Mouse (Mus musculus): ENCODE measurements around the gene Rab5if. TPM values are rescaled to one million over a fixed set of nuclear protein-coding genes. Genes with fewer than 3 reads are reported as not detected.

Gene Rab5if
- polyA plus RNA-seq, 1 experiment from 2014 or later, result 164 TPM

DNA sequence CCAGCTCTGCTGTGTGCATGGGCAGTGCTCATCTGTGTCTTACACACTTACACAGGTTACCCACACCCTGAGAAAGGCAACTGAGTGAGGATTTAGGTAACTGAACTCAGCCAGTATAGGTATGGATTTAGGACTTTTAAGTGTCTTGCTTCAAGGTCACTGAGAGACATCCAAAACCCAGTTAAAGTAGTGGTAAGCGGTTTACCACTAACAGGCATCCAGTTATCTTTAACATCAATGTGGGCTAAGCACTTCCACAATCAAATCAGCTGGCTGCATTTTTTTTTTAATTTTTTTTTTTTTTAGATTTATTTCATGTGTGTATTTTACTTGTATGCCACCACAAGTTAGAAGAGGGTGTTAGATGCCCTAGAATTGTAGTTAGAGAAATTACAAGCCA, 6.6 kb upstream of the Rab5if start:
- peaks cover 26% of the 10 kb centered on the region for H3K4me1 ChIP-seq (replicated peaks)
- ATAC-seq (replicated peaks; ENCODE audit: insufficient number of reproducible peaks, insufficient read depth, low FRiP score, low read depth), result no peak
- H3K4me3 ChIP-seq, result no peak overlapping the region
- H3K4me2 ChIP-seq, result no peak overlapping the region
- H3K9me3 ChIP-seq (replicated peaks), result no peaks in the 10 kb centered on the region
- no peaks in the 10 kb centered on the region for H3K27me3 ChIP-seq
- H3K27ac ChIP-seq, result peak overlapping the region; percentile 78; the same call in 1 of the 2 replicates
- WGBS, result 84% methylated on average over 1 of the region's 1 CpGs
- no peak overlapping the region for H3K9ac ChIP-seq
- H3K36me3 ChIP-seq, result peaks cover 21% of the 10 kb centered on the region

DNA sequence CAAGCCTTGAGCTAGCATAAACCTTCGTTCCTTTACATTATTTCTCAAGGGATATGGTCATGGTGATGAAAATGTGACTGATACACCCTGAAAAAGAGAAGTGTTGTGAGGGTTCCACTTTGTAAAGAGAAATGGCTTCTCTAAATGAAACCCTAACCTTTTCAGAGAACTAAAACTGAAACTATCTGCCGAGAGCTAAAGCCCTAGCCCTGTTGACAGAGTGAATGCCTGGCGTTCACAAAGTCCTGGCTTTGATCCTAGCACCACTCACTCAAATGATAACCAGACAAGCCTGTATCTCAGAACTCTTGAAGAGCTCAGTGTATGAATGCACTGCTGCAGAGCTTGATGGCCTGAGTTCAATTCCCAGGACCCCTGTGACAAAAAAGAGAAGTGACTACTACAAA, 5.5 kb upstream of the Rab5if start:
- Histone ChIP-seq H3K4me3 (peak overlapping the region; percentile 33), H3K9ac (peak overlapping the region; percentile 31), H3K27me3 (no peaks in the 10 kb centered on the region), H3K36me3 (peaks cover 10% of the 10 kb centered on the region), H3K4me2 (peak overlapping the region; percentile 54), H3K9me3 (replicated peaks) (no peaks in the 10 kb centered on the region), H3K4me1 (replicated peaks) (peaks cover 32% of the 10 kb centered on the region), H3K27ac (peak overlapping the region; percentile 78)
- ATAC-seq (replicated peaks; ENCODE audit: insufficient number of reproducible peaks, insufficient read depth, low FRiP score, low read depth), result peak; percentile 50
- WGBS, result 14% methylated on average over 3 of the region's 3 CpGs

DNA sequence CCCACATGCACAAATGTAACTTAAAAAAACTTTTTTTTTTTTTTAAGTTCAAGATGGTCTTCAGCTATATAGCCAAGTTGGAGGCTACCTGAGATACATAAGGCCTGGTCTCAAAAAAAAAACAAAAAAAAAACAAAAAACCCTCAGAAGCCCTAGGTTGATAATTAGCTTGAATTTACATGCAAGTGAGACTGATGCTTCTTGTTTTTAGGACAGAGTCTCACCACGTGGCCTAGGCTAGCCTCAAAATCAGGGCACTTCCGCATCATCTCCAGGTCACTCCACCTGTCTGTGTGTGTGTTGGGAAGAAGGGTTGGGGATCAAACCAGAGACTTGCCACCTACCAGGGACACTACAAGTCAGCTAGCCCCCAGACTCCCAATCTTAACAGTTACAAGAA, 5.1 kb upstream of the Rab5if start, which contains the start of gene 4930518I15Rik:
4930518I15Rik (minus strand) TSS at position 112 of the 400 bp plus-strand sequence.
- Histone ChIP-seq H3K27me3 (no peaks in the 10 kb centered on the region), H3K36me3 (peaks cover 10% of the 10 kb centered on the region), H3K27ac (peak within 1 kb of the TSS; percentile 78), H3K9ac (peak within 1 kb of the TSS; percentile 31), H3K4me1 (replicated peaks) (peaks cover 32% of the 10 kb centered on the region), H3K4me3 (peak within 1 kb of the TSS; percentile 33), H3K4me2 (peak within 1 kb of the TSS; percentile 54), H3K9me3 (replicated peaks) (no peaks in the 10 kb centered on the region)
- 87% methylated on average over 2 of the region's 2 CpGs for WGBS
- no peak for ATAC-seq (replicated peaks; ENCODE audit: insufficient number of reproducible peaks, insufficient read depth, low FRiP score, low read depth)

GRCm38 (mm10) chr2:156858671-156859070, 4.3 kb upstream of the Rab5if start:
- no peak overlapping the region for H3K4me2 ChIP-seq
- H3K36me3 ChIP-seq, result peaks cover 10% of the 10 kb centered on the region
- peaks cover 32% of the 10 kb centered on the region for H3K4me1 ChIP-seq (replicated peaks)
- no peak for ATAC-seq (replicated peaks; ENCODE audit: insufficient number of reproducible peaks, insufficient read depth, low FRiP score, low read depth)
- 73% methylated on average over 7 of the region's 7 CpGs for WGBS
- no peaks in the 10 kb centered on the region for H3K27me3 ChIP-seq
- no peak overlapping the region for H3K9ac ChIP-seq
- H3K9me3 ChIP-seq (replicated peaks), result no peaks in the 10 kb centered on the region
- no peak overlapping the region for H3K27ac ChIP-seq
- no peak overlapping the region for H3K4me3 ChIP-seq

- ATAC-seq (replicated peaks; ENCODE audit: insufficient number of reproducible peaks, insufficient read depth, low FRiP score, low read depth), result no peak
- Histone ChIP-seq H3K27ac (peak overlapping the region; percentile 90), H3K4me2 (peak overlapping the region; percentile 76), H3K4me1 (replicated peaks) (peaks cover 38% of the 10 kb centered on the region), H3K9ac (peak overlapping the region; percentile 62), H3K4me3 (peak overlapping the region; percentile 90), H3K27me3 (no peaks in the 10 kb centered on the region), H3K9me3 (replicated peaks) (no peaks in the 10 kb centered on the region), H3K36me3 (peaks cover 17% of the 10 kb centered on the region)
- under 1% methylated on average over 19 of the region's 19 CpGs for WGBS
These were observed 749 bp upstream of the Rab5if start for GRCm38 (mm10) chr2:156862041-156862717.

DNA sequence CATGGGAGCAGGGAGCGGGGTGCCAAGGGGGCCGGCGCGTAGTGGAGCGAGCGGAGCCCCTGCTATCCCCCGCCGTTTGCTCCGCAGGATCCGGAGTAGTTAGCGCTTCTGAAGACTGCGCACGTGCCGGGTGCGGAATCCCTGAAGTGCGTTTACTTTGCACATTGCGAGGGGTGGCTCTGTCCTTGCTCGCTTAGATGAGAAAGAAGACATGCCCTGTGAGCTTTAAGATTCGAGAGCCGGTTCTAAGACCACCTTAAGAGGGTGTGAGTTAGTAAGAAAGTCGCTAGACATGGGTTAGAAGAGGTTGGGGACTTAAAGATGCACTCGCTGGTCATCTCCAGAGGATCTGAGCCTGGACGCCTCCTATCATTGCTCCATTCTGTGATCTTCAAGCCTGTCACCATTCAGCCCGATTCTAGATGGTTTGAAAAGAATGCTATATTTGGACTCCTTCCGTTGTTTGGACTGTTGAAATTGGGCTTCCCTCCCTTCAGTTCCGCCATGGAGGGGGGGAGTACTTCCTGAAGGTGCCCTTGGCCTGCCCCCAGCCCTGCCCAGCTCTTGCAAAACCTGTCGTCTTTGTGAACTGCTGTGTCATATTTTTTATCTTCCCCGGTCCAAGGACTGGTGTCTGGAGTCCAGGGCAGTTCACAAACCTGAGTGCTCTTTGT, 696 bp downstream of the Rab5if start:
- H3K4me1 ChIP-seq (replicated peaks), result peaks cover 27% of the 10 kb centered on the region
- H3K36me3 ChIP-seq, result peaks cover 21% of the 10 kb centered on the region
- ATAC-seq (replicated peaks; ENCODE audit: insufficient number of reproducible peaks, insufficient read depth, low FRiP score, low read depth), result peak; percentile 27
- H3K4me3 ChIP-seq, result peak overlapping the region; percentile 90
- no peaks in the 10 kb centered on the region for H3K27me3 ChIP-seq
- peak overlapping the region; percentile 90 for H3K27ac ChIP-seq
- no peaks in the 10 kb centered on the region for H3K9me3 ChIP-seq (replicated peaks)
- H3K4me2 ChIP-seq, result peak overlapping the region; percentile 64
- 1% methylated on average over 28 of the region's 28 CpGs for WGBS
- H3K9ac ChIP-seq, result peak overlapping the region; percentile 97

GRCm38 (mm10) chr2:156864481-156864880, 1.6 kb downstream of the Rab5if start:
- Histone ChIP-seq H3K27ac (peak overlapping the region; percentile 90; the same call in 1 of the 2 replicates), H3K9me3 (replicated peaks) (no peaks in the 10 kb centered on the region), H3K9ac (peak overlapping the region; percentile 97), H3K4me2 (peak overlapping the region; percentile 64), H3K36me3 (peaks cover 21% of the 10 kb centered on the region), H3K4me1 (replicated peaks) (peaks cover 27% of the 10 kb centered on the region), H3K27me3 (no peaks in the 10 kb centered on the region), H3K4me3 (peak overlapping the region; percentile 90)
- ATAC-seq (replicated peaks; ENCODE audit: insufficient number of reproducible peaks, insufficient read depth, low FRiP score, low read depth), result no peak
- WGBS, result 71% methylated on average over 3 of the region's 3 CpGs

DNA sequence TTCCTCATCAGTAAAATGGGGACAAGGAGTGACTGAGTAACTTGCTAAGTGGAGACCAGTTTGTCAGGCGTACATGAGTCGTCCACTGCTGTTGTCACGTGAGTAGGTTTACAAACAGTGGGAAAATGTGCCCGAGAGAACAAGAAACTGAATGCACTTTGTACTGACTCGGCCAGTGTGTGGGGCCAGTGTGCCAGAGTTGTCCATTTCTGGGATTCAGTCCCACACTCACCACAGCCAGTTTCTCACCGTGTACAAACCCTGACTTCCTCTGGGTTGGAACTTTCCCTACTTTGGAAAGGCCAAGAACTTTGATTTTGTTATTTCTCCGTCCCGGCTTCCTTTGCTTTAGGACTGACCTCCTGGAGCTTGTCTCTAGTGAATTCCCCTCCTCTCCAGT, 6.1 kb downstream of the Rab5if start:
- Histone ChIP-seq H3K27ac (no peak overlapping the region), H3K9me3 (replicated peaks) (no peaks in the 10 kb centered on the region), H3K27me3 (no peaks in the 10 kb centered on the region), H3K4me3 (no peak overlapping the region), H3K36me3 (peaks cover 43% of the 10 kb centered on the region), H3K9ac (no peak overlapping the region), H3K4me1 (replicated peaks) (peaks cover 27% of the 10 kb centered on the region), H3K4me2 (no peak overlapping the region)
- 72% methylated on average over 8 of the region's 8 CpGs for WGBS
- no peak for ATAC-seq (replicated peaks; ENCODE audit: insufficient number of reproducible peaks, insufficient read depth, low FRiP score, low read depth)

- H3K9ac ChIP-seq, result no peak overlapping the region
- no peak overlapping the region for H3K4me3 ChIP-seq
- peaks cover 22% of the 10 kb centered on the region for H3K4me1 ChIP-seq (replicated peaks)
- H3K27ac ChIP-seq, result no peak overlapping the region
- peaks cover 47% of the 10 kb centered on the region for H3K36me3 ChIP-seq
- no peaks in the 10 kb centered on the region for H3K27me3 ChIP-seq
- H3K9me3 ChIP-seq (replicated peaks), result no peaks in the 10 kb centered on the region
- 84% methylated on average over 7 of the region's 7 CpGs for WGBS
- no peak for ATAC-seq (replicated peaks; ENCODE audit: insufficient number of reproducible peaks, insufficient read depth, low FRiP score, low read depth)
- H3K4me2 ChIP-seq, result no peak overlapping the region
These were observed 6.6 kb downstream of the Rab5if start for GRCm38 (mm10) chr2:156869554-156869953.

DNA sequence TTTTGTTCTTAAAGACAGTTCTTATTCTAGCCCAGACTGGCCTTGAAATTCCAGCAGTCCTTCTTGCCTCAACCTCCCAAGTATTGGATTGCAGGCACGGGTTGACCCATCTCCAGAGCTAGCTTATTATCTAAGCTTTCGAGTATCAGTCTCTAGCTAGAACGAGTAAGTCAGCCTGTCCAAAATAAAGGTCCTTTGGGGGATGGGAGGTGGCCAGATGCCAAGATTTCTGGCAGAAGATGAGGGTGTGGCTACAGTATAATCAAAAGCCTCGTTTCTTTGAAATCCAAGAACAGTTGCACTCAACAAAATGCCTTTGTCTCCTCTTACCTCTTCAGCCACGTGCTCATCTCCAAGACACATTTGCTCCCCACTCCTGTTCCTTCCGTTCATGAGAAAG, 7.6 kb downstream of the Rab5if start:
- Histone ChIP-seq H3K36me3 (peaks cover 48% of the 10 kb centered on the region), H3K4me2 (no peak overlapping the region), H3K4me3 (no peak overlapping the region), H3K27me3 (no peaks in the 10 kb centered on the region), H3K4me1 (replicated peaks) (peaks cover 15% of the 10 kb centered on the region; the same call in 1 of the 2 replicates), H3K27ac (no peak overlapping the region), H3K9me3 (replicated peaks) (no peaks in the 10 kb centered on the region), H3K9ac (no peak overlapping the region)
- no peak for ATAC-seq (replicated peaks; ENCODE audit: insufficient number of reproducible peaks, insufficient read depth, low FRiP score, low read depth)
- 31% methylated on average over 6 of the region's 6 CpGs for WGBS

DNA sequence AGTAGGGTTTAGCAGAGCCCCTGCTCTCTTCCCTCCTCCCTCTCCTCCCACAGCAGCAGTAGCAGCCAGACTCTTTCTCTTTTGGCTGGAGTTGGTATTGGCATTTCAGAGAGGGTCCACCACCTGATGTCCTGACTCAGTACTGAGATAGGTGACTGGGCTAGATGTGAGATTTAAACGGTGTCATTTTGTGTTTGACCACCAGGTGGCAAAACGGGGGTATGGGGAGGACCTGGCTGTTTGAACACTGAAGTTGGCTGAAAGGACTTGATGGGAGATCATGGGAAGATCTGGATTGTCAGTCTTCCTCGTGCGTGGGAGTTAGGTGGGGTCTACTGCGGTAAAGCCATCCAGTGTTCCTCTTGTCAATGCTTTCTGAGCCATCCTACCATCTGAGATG, 10.7 kb downstream of the Rab5if start:
- Histone ChIP-seq H3K27ac (no peak overlapping the region), H3K36me3 (peaks cover 29% of the 10 kb centered on the region), H3K4me2 (no peak overlapping the region), H3K4me3 (no peak overlapping the region), H3K9ac (no peak overlapping the region), H3K27me3 (no peaks in the 10 kb centered on the region), H3K4me1 (replicated peaks) (peaks cover 11% of the 10 kb centered on the region; the same call in 1 of the 2 replicates), H3K9me3 (replicated peaks) (no peaks in the 10 kb centered on the region)
- ATAC-seq (replicated peaks; ENCODE audit: insufficient number of reproducible peaks, insufficient read depth, low FRiP score, low read depth), result no peak
- WGBS, result 32% methylated on average over 5 of the region's 5 CpGs
